Mouse (Mus musculus): ENCODE data around the gene 5730522E02Rik.

5730522E02Rik gene

GRCm38 (mm10) chr11:25819789-25820188 is 390.8 kb downstream of the 5730522E02Rik start:
- DNase-seq (ENCODE audit: low spot score in 2 of 2): no peak

GRCm38 (mm10) chr11:25813446-25813845 is 397.1 kb downstream of the 5730522E02Rik start:
- DNase-seq (ENCODE audit: low spot score in 2 of 2): no peak

- DNase-seq (ENCODE audit: low spot score in 2 of 2): no peak
Measured at GRCm38 (mm10) chr11:25787691-25788090, 422.9 kb downstream of the 5730522E02Rik start.

DNA sequence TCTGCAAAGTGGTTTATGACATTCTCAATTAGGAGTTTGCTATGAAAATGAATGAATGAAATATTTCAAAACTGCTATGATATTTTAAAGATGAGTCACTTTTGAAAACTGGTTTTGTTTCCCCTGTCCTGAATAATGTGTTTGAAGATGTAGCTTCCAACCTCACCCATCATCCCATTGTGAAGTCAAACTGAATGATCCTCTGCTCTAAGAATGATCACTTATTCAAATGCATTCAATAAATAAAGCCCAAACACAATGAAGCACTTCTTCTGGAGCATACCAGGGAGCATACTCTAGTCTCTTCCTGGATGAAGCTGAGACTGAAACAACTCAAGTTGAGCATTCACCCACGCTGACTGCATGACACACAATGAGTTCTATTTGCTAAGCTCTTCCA is 438.3 kb downstream of the 5730522E02Rik start:
- DNase-seq (ENCODE audit: low spot score in 2 of 2): no peak

GRCm38 (mm10) chr11:25770991-25771568 is 439.5 kb downstream of the 5730522E02Rik start:
- no peak for DNase-seq (ENCODE audit: low spot score in 2 of 2)

- DNase-seq (ENCODE audit: low spot score in 2 of 2): no peak
Measured at GRCm38 (mm10) chr11:25767584-25768333, 442.8 kb downstream of the 5730522E02Rik start.

GRCm38 (mm10) chr11:25753156-25753899 is 457.2 kb downstream of the 5730522E02Rik start:
- no peak for DNase-seq (ENCODE audit: low spot score in 2 of 2)

DNA sequence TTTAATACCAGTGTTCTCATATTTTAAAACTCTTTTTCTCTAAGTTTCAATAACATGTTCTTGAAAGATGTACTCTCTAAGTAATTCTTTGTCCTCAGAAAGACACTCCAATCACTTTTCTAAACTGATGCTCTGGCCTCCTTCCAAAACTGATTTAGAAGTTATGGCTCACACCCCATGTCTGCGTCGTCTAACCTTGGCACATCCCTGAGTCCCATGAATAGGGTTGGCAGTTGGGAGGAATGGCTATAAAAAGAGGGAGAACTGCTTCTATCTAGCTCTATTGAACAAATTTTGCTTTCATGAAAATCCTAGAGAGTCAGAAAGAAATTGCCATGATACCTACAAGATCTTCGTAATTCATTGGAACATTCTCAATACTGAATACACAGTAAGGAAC is 458.1 kb downstream of the 5730522E02Rik start:
- no peak for DNase-seq (ENCODE audit: low spot score in 2 of 2)

GRCm38 (mm10) chr11:25747098-25747862 is 463.3 kb downstream of the 5730522E02Rik start:
- no peak for DNase-seq (ENCODE audit: low spot score in 2 of 2)

GRCm38 (mm10) chr11:25743664-25744063 is 466.9 kb downstream of the 5730522E02Rik start:
- DNase-seq (ENCODE audit: low spot score in 2 of 2): no peak

- no peak for DNase-seq (ENCODE audit: low spot score in 2 of 2)
Measured at GRCm38 (mm10) chr11:25737255-25737654, 473.3 kb downstream of the 5730522E02Rik start.

DNA sequence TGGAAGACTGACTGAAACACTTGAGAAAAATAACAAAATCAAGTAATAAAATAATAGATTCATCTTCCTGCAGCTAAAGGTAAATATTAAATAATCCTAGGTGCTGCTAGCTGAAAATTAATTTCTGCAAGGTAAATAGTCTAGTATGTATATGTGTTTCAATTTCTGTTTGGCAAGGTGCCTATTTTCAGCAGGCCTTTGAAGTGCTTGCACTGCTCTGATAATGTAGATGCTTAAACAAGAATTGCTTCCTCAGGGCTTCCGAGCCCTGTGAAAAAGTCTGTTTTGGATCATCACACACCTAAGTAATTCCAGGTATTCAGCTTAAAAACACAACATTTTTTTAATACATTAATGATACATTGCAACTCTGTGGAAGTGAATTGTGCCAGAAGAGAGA is 481.1 kb downstream of the 5730522E02Rik start:
- no peak for DNase-seq (ENCODE audit: low spot score in 2 of 2)

DNA sequence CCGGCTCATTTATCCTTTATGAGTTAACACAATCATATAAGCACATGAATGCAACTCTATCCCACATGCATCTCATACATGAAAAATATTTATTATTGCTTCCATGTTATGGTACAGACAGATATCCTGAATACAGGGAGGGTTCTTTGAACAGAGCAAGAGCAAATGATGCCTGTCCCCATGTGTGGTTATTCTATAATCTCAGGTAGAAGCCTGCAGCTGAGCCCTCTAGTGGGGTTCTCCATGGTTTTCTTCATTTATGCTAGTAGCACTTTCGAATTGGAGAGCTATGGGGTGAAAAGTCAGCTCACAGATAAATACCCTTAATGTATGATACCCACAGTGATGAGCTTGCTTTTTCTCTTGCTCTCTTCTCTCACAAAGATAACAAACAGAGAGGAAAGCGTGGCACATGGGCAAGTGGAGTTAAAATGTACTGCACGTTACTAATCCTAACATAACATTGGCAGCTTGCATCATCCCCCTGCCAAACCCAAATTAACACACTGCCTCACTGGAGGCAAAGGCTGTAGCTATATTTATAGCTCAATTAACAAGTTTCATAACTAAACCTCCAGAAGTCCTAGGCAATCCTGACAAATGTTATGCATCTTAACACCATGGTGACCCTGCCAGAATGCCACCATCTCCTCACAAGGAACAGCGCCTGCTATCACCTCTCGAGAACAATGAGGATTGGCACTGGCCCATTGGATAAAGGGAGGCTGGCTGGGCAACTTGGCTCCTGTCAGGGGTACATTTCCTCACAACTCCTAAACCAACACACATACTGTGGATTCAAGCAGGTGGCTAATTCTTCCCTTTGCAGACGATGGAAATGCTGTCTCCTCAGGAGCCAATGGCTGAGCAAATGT is 494.9 kb downstream of the 5730522E02Rik start:
- no peak for DNase-seq (ENCODE audit: low spot score in 2 of 2)

- DNase-seq (ENCODE audit: low spot score in 2 of 2): no peak
Measured at GRCm38 (mm10) chr11:25710559-25710958, 500.0 kb downstream of the 5730522E02Rik start.

DNA sequence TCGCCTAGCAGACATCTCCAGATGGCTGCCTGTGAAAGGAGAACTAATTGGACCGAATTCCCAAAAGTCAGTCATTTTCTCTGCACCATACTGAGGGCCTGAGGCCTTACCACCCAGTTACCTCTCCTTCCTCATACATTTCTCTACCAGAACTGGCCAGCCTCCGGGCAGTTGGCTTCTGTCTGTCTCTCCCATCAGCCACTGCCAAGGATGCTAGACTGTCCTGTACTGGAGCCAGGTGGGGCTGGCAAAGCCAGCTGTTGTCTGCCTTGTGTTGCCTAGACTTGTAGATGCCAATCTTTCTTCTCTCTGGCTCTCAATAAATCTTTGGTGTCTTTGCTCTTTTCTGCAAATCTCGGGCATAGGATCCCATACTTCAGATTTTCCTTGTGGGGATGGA is 500.7 kb downstream of the 5730522E02Rik start:
- no peak for DNase-seq (ENCODE audit: low spot score in 2 of 2)

DNA sequence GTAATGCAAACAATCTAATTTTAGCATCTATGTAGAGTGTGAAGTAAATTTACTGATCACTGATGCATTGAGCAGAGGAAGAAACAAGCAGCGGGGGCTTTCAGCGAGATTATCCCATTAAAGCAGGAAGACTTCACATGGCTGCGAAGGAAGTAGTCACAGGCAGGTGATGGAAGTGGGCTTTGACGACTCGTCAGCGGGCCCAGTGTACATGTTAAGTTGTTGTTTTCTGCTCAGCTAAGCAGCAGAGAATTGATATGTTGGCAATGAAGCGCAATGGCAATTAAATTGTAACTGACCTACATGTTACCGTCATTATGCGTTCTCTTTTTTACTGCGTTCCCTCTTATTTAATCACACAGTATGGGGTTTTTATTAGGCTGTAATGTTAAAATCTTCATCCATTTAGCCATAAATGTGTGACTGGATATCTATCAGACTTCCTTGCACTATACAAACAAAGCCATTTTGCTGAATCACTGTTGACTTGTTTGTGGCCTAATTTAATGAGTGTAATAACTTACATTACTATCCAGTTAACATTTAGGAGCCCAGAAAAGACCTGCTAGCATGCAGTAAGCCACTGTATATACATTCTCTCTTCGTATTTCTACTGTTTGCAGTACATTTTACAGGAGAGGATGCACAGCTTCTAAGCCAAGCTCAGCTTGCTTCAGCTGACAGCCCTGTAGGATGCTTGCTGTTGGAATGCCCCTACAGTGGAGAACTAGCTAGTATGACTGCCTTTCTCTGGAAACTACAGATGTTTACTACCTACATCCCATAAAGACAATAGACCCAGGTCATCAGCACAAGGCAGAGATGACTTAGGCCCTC is 506.0 kb downstream of the 5730522E02Rik start:
- no peak for DNase-seq (ENCODE audit: low spot score in 2 of 2)

GRCm38 (mm10) chr11:25702791-25703190 is 507.8 kb downstream of the 5730522E02Rik start:
- no peak for DNase-seq (ENCODE audit: low spot score in 2 of 2)

DNA sequence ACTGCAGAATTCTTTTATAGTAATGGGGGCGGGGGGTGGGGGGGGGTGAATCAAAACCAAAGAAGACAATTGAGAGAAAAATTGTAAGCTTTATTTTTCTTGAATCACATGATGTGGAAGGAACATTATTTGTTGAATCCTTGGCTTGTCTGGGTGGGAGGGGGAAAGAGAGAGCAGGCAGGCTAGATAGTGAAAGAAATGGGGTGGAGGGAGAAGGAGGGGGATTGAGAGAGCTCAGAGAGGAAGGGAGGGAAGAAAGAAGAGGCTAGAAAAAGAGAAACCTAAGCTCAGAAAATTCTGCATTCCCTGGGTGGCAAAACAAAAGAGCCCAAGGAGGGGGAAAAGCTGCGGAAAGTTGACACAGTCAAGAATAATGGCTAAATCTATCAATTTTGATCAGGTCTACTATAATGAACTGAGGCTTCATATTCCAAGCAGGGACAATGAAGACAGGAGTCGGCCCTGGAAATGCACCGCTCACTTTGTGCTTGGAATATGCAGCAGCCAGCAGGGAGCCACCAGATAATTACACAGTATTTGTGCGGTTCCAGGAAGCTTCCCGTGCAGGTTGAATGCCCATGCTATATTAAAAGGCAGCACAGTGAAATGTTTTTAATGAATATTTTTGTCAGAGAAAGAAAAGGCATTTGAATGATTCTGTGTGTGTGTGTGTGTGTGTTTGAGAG is 512.9 kb downstream of the 5730522E02Rik start:
- DNase-seq (ENCODE audit: low spot score in 2 of 2): no peak

- DNase-seq (ENCODE audit: low spot score in 2 of 2): no peak
Measured at GRCm38 (mm10) chr11:25696168-25696567, 514.4 kb downstream of the 5730522E02Rik start.

Measured in spleen, postnatal 14 days (tissue).